Mouse (Mus musculus) adrenal gland, adult 8-10 months (tissue): ENCODE measurements at regions not wholly inside any gene's neighbourhood (a gene's known extent, or its start where the extent isn't known, plus 50 kb on each side); places are given as distances from the start of the nearest gene placed in this dataset.

Source experiments
- DNase-seq: peaks from one replicate; pipeline ENCODE4 v3.0.0; 2022

DNA sequence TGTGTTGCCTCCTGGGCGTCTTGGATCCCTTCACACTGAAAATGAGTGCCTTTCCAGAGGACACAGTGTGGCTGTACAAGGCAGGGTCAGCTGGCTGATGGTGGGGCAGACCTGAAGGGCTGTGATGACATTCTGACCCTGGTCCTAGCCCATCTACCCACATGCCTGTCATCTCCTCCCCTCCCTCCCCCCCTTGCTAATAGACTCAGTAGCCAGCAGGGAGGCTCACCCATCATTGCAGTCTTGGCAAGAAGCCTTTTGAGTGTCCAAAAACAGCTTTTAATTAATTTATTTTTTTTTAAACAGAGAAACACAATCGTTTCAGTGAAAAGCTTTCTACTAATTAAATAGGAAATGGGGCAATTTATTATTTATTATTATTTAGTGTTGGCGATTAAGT is 67.0 kb upstream of the Ssx2ip start:
- no peak for DNase-seq

GRCm38 (mm10) chr3:146337861-146338281 is 66.6 kb upstream of the Ssx2ip start:
- no peak for DNase-seq

- DNase-seq, result no peak
These were observed 66.0 kb upstream of the Ssx2ip start for GRCm38 (mm10) chr3:146338445-146338844.

DNA sequence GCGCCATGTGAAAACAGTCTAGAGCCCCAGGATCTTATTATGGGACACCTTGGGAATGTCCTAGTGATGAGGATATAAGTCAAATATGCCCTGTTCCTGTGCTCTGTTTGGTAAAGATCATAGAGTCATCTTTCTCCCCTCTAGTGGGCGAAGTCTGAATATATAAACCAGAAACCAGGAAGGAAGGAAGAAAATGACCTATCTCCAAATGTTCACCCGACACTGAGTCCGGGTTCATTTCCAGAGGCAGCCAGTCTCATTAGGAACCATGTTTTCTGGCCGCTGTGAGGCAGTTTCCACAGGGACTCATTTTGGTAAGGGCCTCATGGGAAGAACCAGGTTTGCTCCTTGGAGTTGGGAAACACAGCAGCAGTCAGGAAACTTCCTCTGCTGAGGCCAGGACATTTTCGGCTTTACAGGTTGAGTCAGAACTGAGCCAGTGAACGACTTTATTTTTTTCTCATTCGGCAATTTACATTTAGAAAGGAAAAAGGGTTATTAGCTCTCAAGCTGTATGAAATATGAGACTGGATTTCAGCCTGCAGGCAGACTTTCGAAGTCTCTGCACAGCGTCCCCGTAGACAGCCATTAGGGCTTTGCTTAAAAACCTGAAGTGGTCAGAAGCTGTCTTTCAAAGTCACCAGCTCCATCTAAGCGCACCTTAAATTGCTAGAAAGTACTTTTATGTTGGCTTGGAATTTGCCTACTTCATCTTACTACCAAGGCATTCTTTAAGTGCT is 64.0 kb upstream of the Ssx2ip start:
- DNase-seq, result no peak

DNA sequence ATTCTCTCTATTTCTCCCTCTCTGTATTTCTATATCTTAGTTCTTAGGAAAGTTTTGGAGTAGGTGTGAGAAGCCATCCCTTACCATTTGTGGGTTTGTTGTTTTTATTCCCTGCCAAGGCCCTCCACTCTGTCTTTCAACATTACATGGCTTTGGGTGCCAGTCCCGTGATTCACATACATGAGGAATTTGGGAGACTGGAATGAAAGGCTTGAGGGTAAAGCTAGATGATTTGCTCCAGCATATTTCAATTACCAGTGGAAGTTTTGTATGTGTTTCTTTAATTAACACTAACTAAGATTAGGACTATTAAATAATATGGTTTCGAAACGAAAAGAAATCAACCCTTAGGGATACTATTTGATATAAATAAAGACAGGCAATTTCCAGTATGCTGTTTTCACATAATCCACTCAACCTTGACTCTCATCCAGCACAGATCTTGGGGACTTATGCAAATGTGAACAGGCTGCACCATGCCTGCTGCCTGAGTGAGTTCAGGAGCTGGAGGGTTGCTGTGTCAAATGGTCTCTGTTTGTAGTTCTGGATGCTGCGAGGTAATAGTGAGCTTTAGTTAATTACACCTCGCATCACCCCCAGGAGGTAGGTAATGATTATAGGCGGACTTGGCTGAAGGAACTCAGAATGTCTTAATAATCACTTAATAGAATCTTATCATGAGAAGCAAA is 62.6 kb upstream of the Ssx2ip start:
- DNase-seq, result no peak

GRCm38 (mm10) chr3:146342727-146343126 is 61.7 kb upstream of the Ssx2ip start:
- DNase-seq, result no peak

DNA sequence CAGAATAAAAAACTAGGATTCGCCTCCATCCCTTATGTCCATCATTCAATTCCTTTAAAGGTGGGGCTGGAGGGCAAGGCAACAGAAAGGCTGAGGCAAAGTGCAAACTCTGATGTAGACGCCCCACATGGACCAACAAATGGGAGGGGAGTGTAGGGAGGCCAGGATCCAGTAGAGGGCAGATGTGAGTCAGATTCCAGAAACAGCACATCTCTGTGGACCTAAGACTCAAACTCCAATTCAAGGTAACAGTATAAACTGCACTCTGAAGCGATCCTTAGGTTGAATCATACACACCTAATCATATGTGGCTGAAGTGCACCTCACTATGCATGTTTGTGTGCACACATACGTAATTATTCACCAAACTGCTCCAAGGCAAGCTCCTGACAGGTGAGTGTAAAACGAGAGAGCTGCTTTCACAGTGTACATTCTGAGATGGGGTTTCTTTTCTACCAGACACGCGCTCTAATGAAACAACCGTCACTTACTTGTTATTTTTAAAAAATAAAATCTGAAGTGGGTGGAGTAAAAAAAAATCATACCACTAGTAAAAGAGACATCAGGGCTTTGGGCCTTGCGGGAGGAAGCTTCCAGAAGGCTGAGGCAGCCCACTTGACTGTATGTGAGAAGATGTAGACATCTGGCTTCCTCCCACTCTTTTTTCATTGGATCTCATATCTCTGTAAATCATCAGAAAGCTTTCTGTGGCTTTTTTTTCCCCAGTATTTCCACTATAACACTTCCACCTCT is 60.6 kb upstream of the Ssx2ip start:
- DNase-seq, result peak; percentile 24

DNA sequence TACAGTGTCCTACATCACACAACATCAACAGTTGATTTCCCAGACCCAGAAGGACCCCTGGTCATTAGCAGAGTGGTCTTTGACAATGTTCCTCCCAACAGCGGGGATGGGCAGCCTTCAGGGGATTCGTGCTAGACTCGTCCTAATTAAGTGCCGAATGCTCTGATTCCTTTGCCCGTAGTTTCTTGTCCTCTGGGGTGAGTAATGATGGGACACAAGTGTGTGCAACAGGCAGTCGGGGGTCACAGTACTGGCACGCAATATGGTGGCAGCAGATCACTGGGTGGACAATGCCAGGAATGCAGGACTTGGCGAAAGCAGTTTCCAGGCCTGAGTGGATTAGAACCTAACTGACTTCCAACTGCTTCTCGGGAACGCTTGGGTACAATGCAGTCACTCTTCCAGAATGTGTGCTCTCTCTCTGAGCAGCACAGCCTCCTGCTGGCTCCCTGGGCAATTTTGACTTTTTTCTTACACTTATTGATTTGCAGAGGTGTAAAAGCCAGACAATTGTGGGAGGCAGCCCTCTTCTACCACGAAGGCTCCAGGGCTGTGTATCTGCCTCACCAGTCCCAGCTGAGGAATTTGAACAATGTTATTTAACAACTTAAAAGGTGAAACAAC is 59.9 kb upstream of the Ssx2ip start:
- DNase-seq, result no peak

GRCm38 (mm10) chr3:146345308-146345780 is 59.1 kb upstream of the Ssx2ip start:
- peak; percentile 14 for DNase-seq

DNA sequence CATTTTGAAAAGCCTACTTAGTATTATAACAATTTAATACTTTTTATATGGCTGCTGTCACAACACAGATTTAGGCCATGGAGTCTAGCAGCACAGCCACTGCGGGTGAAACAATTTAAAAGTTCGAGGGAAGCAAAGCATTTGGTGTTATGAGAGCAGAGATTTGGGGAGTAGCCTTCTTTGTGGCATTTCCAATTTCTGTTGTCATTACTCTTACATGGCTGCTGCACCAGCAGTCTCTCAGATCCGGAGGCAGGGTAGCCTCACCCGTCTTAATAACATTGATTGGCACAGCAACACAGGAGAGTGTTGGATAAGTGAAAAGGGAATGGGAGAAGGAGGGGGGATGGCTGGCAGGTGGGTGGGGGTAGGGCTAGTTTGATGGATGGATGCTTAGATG is 58.5 kb upstream of the Ssx2ip start:
- DNase-seq, result no peak

- DNase-seq, result no peak
These were observed 57.1 kb upstream of the Ssx2ip start for GRCm38 (mm10) chr3:146347311-146347710.

DNA sequence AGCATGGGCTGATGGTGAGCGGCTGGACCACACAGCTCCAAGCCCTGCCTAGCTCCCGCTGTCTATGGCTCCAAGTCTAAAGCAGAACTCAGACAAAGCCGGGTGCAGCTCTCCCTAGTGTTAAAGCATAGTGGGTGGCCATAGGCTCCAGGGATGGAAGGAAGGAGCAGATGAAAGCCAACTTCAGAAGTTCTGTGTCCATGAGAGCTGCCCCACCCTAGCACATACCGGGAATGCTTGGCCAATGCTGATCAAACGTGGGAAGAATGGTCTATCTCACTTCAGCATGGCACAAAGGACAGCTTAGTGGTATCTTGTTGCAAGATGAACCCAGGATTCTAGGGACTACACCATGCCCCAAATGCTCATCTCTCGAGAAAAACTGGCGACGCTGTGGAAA is 55.5 kb upstream of the Ssx2ip start:
- no peak for DNase-seq

GRCm38 (mm10) chr3:146349393-146349792 is 55.0 kb upstream of the Ssx2ip start:
- no peak for DNase-seq

GRCm38 (mm10) chr3:146350126-146350525 is 54.3 kb upstream of the Ssx2ip start:
- no peak for DNase-seq

DNA sequence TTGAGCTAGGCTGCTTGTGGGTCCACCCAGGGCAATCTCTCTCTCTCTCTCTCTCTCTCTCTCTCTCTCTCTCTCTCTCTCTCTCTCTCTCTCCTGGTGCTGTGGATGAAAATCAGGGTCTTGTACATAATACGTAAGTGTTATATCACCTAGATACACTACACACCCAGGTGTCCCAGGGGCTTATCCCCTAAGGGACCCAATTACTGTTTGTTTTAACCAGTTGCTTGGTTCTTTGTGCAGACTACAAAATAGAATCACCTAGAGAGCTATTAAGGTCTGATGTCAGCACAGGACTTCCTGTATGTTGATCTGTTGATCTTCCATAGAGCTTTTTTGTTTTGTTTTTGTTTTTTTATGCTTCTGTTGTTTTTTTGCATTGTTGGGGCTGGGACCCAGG is 53.0 kb upstream of the Ssx2ip start:
- no peak for DNase-seq

DNA sequence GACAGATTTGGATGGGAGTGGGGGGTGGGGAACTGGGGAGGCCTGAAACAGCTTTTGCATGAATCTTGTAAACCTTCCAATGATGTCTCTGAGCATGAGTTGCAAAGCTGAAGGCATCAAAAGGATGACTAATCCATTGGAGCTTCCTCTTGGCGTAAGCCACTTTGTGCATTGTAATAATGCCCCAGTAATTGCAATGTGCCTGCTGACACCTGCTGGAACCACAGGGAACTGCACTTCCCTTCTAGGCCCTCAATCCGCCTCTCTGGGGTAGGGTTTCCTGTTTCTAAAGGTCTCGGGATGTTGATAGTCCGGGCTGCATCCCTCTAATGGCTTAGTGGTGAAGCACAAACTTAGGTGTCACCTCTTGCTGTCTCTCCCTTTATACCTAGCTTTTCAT is 52.3 kb upstream of the Ssx2ip start:
- no peak for DNase-seq

GRCm38 (mm10) chr3:146353961-146354360 is 50.5 kb upstream of the Ssx2ip start:
- no peak for DNase-seq
